Mouse (Mus musculus) intestine, embryonic 14.5 days (tissue): ENCODE data around the gene Radil. TPM values are rescaled to one million over a fixed set of nuclear protein-coding genes. Genes with fewer than 3 reads are reported as not detected.

ENCODE experiments used
- ATAC-seq: fragments of 200-750 bp; cut with Nextera tagmentation; replicated peaks from 2 replicates; pipeline ENCODE4 v1.8.0; 2017; ENCODE audit warnings: low read depth, moderate number of reproducible peaks, moderate TSS enrichment, moderate library complexity; ENCODE audit not compliant: low FRiP score, low TSS enrichment
- DNase-seq: peaks from one replicate; pipeline ENCODE4 v3.0.0-alpha.2; 2018; ENCODE audit warnings: low spot score
- H3K27ac ChIP-seq: fragments of 300-500 bp; sonication (generic); 2 replicates; pipeline ENCODE4 v1.5.1; 2014; ENCODE audit warnings: low read depth, mild to moderate bottlenecking, control low read depth
- H3K27me3 ChIP-seq: fragments of 300-500 bp; sonication (generic); replicated peaks from 2 replicates; pipeline ENCODE4 v1.6.1; 2014; ENCODE audit warnings: low read length, control low read depth; ENCODE audit not compliant: control insufficient read depth, insufficient read depth
- H3K36me3 ChIP-seq: fragments of 300-500 bp; sonication (generic); 2 replicates; pipeline ENCODE4 v1.6.1; 2014; ENCODE audit warnings: low read length, control low read depth; ENCODE audit not compliant: control insufficient read depth, insufficient read depth
- H3K4me1 ChIP-seq: fragments of 300-500 bp; sonication (generic); replicated peaks from 2 replicates; pipeline ENCODE4 v1.6.1; 2014; ENCODE audit warnings: low read length, control low read depth, mixed read lengths; ENCODE audit not compliant: control insufficient read depth, insufficient read depth
- H3K4me2 ChIP-seq: fragments of 300-500 bp; sonication (generic); 2 replicates; pipeline ENCODE4 v1.6.1; 2014; ENCODE audit warnings: low read length
- H3K4me3 ChIP-seq: fragments of 300-500 bp; sonication (generic); 2 replicates; pipeline ENCODE4 v1.5.1; 2014; ENCODE audit warnings: low read depth, low read length, control low read depth, mixed read lengths
- H3K9ac ChIP-seq: fragments of 300-500 bp; sonication (generic); 2 replicates; pipeline ENCODE4 v1.6.1; 2014; ENCODE audit warnings: mild to moderate bottlenecking, low read length
- H3K9me3 ChIP-seq: fragments of 300-500 bp; sonication (generic); 2 replicates; pipeline ENCODE4 v1.6.1; 2016; ENCODE audit warnings: low read length, control low read depth; ENCODE audit not compliant: control insufficient read depth
- WGBS: fragments of 180-500 bp; shearing (Covaris S2); extraction: QIAGEN DNeasy Blood & Tissue Kit; methylation state at CpG from one replicate; pipeline ENCODE4 v1.1.7; 2014; 5-methylcytosine and 5-hydroxymethylcytosine counted together
- polyA plus RNA-seq: library from polyadenylated mRNA; unstranded; fragments of >200 nt; fragmentation: Nextera tagmentation; extraction: Ambion mirVana; gene quantifications from 2 replicates; pipeline ENCODE4 v1.2.1, GENCODE M21; 2014

Radil gene
- polyA plus RNA-seq, 1 experiment from 2014 or later = 2.5 TPM

DNA sequence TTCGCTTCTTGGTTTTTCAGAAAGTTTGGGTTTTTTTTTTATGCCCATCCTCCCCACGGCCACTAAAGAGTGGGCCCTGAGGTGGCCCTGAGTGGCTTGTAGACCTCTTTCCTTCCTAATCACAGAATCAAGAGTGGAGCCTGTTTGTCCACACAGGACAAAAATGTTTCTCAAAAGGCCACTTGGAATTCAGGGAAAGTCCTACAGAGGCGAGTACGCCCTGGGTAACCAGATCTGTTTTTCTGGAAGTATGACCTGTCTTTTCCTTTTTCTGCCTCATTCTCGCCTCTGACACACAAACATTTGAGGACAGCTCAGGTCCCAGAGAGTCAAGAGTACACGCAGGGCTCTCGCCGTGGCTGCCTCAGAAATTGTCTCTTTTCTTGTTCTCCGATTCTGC lies 1.5 kb downstream of the Radil start:
- 0 out of 2 replicates have a peak overlapping the region, but pooled peaks have one; percentile 5 for H3K27ac ChIP-seq
- H3K4me1 ChIP-seq = peaks cover 12% of the 10 kb centered on the region
- H3K36me3 ChIP-seq = no peaks in the 10 kb centered on the region
- H3K9me3 ChIP-seq = no peaks in the 10 kb centered on the region
- WGBS = 48% methylated on average over 9 of the region's 9 CpGs
- DNase-seq = no peak
- H3K27me3 ChIP-seq = 0 out of 2 replicates have a peak, but pooled peaks cover 2% of the 10 kb centered on the region
- no peak overlapping the region for H3K9ac ChIP-seq
- ATAC-seq = no peak
- peak overlapping the region; percentile 49; the same call in 1 of the 2 replicates for H3K4me3 ChIP-seq
- peak overlapping the region; percentile 100; the same call in 1 of the 2 replicates for H3K4me2 ChIP-seq

DNA sequence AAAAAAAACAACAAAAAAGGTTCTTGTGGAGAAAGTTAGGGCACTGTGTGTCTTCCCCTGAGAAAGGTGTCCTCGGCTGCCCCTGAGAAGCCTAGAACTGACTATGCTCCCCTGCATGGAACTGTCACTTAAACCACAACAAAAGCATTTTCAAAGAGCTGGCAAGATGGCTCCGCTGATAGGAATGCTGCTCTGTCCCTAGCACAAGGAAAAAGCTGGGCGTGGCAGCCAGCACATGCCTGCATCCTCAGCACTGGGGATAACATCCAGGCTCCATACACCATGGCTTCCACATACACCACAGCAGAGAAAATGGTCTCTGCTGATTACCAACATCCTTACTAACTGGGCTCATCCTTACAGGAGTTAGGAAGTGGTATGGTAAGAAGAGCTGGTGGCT lies 3.8 kb downstream of the Radil start:
- WGBS = 85% methylated on average over 3 of the region's 3 CpGs
- Histone ChIP-seq H3K4me1 (peaks cover 12% of the 10 kb centered on the region), H3K4me2 (no peak overlapping the region), H3K9ac (no peak overlapping the region), H3K27ac (no peak overlapping the region), H3K27me3 (0 out of 2 replicates have a peak, but pooled peaks cover 2% of the 10 kb centered on the region), H3K36me3 (no peaks in the 10 kb centered on the region), H3K4me3 (no peak overlapping the region), H3K9me3 (no peaks in the 10 kb centered on the region)
- ATAC-seq (no peak), DNase-seq (no peak)

DNA sequence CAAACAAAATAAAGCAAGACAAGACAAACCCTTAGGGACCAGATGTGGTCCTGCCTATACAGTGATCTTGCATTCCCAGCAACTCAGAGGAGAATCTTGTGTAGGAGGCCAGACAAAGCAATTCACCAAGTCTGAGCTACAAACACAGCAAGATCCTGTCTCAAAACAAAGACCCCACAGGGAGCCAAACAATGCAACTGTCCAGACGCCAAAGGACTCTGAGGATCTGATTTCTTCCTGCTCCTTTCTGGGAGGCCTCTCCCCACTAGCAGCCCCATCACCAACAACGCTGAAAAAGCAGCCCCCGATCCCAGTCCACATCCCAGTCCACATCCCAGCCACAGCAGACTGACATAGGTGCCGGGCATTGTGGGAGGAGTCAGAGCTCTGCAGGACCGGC lies 4.6 kb downstream of the Radil start:
- H3K36me3 ChIP-seq = no peaks in the 10 kb centered on the region
- DNase-seq (no peak), ATAC-seq (no peak)
- H3K27me3 ChIP-seq = 0 out of 2 replicates have a peak, but pooled peaks cover 2% of the 10 kb centered on the region
- H3K4me1 ChIP-seq = peaks cover 12% of the 10 kb centered on the region
- no peak overlapping the region for H3K9ac ChIP-seq
- no peak overlapping the region for H3K27ac ChIP-seq
- H3K4me3 ChIP-seq = no peak overlapping the region
- WGBS = 25% methylated on average over 5 of the region's 5 CpGs
- H3K9me3 ChIP-seq = no peaks in the 10 kb centered on the region
- no peak overlapping the region for H3K4me2 ChIP-seq

DNA sequence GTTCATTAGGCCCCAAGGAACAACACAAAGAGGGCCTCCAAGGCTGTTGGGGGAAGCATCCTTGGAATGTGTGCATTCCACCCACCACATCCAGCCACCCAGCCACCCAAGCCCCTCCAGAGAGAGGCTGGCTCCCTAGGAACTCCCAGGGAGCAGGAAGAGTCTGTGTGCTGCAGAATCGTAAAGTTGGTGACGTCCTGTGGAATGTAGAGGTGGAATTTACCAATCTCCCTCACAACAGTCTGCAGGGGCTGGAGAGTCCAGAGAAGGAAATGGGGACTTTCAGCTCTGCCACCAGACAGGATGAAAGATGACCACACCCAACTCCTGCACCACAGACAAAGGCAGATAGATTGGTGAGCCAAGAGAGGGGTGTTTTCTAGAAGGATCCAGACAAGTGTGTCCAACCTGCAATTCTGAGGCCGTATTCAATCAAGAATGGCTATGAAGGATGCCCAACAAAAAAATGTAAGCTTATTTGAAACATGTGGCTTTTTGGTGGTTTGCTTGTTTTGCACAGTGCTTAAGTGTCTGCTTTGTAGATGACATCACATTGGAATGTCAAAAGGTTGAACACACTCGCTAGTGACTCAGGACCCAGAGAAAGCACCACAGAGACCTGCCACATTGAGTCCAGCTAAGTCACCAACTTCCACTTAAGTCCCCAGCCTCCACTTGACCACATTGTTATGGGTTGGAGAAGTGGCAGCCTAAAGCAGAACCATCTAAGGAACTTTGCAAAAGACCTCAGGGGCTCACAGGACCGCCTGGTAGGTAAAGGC lies 5.7 kb downstream of the Radil start:
- Histone ChIP-seq H3K27me3 (0 out of 2 replicates have a peak, but pooled peaks cover 2% of the 10 kb centered on the region), H3K27ac (no peak overlapping the region), H3K4me3 (no peak overlapping the region), H3K4me2 (no peak overlapping the region), H3K9ac (no peak overlapping the region), H3K36me3 (no peaks in the 10 kb centered on the region), H3K4me1 (peaks cover 11% of the 10 kb centered on the region), H3K9me3 (no peaks in the 10 kb centered on the region)
- DNase-seq (no peak), ATAC-seq (no peak)
- 55% methylated on average over 5 of the region's 5 CpGs for WGBS

DNA sequence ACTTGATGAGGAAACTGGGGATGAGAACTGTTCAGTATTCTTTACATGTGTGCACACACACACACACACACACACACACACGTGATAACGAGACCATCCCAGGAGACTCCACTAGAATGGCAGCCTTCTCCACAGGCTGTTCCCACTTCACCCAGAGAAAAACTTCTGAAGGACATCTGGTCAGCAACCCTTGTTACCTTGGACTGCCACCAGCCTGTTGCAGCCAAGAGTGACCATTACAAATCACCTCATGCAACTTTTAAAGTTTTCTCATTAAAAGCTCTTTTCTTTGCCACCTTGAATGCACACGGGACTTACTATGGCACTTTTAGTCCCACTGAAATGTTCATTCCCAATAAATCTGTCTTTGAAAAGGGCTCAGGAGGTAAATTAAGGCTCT lies 13.6 kb downstream of the Radil start:
- Histone ChIP-seq H3K27me3 (no peaks in the 10 kb centered on the region), H3K4me1 (no peaks in the 10 kb centered on the region), H3K9me3 (no peaks in the 10 kb centered on the region), H3K36me3 (no peaks in the 10 kb centered on the region), H3K27ac (no peak overlapping the region), H3K4me2 (no peak overlapping the region), H3K4me3 (no peak overlapping the region), H3K9ac (no peak overlapping the region)
- ATAC-seq = no peak
- DNase-seq = no peak
- 87% methylated on average over 3 of the region's 3 CpGs for WGBS

DNA sequence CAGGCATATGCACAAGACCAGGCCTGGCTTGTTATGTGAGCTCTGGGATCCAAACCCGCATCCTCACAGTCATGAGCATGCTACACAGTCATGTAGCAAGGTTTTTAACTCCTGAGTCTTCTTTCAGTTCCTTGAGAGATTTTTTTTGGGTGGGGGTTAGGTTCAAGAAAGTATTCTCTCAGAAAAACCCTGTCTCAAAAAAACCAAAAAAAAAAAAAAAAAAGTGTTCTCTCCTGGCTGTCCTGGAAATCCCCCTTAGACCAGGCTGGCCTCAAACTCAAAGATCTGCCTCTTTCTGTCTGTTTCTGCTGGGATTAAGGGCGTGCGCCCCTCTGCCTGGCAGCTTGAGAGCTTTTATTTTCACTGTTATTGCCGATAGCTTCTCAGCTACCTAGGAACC lies 15.5 kb downstream of the Radil start:
- H3K9me3 ChIP-seq = no peaks in the 10 kb centered on the region
- H3K27me3 ChIP-seq = 0 out of 2 replicates have a peak, but pooled peaks cover 6% of the 10 kb centered on the region
- H3K4me3 ChIP-seq = no peak overlapping the region
- 66% methylated on average over 4 of the region's 4 CpGs for WGBS
- H3K4me1 ChIP-seq = no peaks in the 10 kb centered on the region
- H3K27ac ChIP-seq = no peak overlapping the region
- DNase-seq = no peak
- no peak overlapping the region for H3K9ac ChIP-seq
- ATAC-seq = no peak
- H3K4me2 ChIP-seq = no peak overlapping the region
- H3K36me3 ChIP-seq = no peaks in the 10 kb centered on the region

DNA sequence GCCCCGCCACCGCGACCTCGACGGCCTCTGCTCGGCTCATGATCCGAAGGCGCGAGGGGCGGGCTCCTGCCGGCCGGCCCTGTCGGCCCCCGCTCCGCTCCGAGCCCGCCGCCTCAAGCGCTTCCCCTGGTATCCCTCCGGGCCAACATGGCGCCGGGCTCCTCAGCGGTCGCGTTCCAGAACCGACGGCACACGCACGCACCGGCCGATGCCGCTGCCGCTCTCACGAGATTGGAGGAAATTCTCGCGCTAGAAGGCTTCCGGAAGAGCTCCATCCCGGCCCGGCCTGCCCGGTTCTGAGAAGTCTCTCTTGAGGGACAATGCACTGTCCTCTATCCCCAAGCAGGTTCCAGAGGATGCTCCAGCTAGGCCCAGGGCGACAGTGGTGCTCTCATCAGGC lies 21.0 kb downstream of the Radil start, which contains the start of gene Papolb:
Papolb (minus strand) TSS at position 162 of the 400 bp plus-strand sequence.
- Histone ChIP-seq H3K9me3 (no peaks in the 10 kb centered on the region), H3K9ac (no peak within 1 kb of the TSS), H3K36me3 (no peaks in the 10 kb centered on the region), H3K4me3 (no peak within 1 kb of the TSS), H3K27me3 (0 out of 2 replicates have a peak, but pooled peaks cover 14% of the 10 kb centered on the region), H3K4me1 (0 out of 2 replicates have a peak, but pooled peaks cover 3% of the 10 kb centered on the region), H3K27ac (no peak within 1 kb of the TSS), H3K4me2 (peak within 1 kb of the TSS; percentile 31)
- DNase-seq = no peak
- 42% methylated on average over 41 of the region's 41 CpGs for WGBS
- ATAC-seq = no peak

DNA sequence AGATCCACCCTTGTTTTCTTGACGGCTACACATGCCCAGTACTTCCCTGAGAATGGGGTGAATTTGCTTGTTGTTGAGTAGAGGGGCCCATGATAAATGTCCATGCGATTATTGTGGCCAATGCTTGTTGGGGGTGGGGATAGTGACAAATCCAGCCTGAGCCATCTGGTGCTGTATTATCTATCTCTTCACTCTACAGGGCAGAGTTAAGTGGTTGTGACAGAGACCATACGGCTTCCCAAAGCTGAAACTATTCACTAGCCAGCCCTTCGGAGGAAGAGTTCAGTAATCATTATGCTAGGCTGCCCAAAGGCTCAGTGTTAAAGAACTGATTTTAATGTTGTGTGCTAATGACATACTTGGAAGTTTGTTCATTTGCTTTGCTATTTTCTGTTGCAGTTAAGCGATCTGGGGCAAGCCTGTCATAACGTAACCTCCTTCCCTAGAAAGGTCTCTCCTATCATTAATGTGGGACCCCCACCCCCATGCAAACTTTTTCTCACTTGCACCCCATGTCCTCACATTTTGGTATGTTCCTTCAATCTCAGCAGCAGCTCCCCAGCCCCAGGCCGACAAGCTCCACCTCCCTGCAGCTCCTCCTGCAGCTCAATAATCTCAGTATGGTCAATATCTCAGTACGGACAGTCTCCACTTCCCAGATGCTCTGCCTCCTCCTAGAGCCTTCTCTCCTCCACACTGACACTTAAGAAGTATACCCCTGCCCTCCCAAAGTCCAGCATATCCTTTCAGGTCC lies 26.0 kb downstream of the Radil start:
- Histone ChIP-seq H3K27ac (peak overlapping the region; percentile 73), H3K9ac (no peak overlapping the region), H3K27me3 (0 out of 2 replicates have a peak, but pooled peaks cover 5% of the 10 kb centered on the region), H3K9me3 (no peaks in the 10 kb centered on the region), H3K4me1 (peaks cover 3% of the 10 kb centered on the region; the same call in 1 of the 2 replicates), H3K4me2 (no peak overlapping the region), H3K36me3 (no peaks in the 10 kb centered on the region), H3K4me3 (no peak overlapping the region)
- no peak for DNase-seq
- 50% methylated on average over 8 of the region's 8 CpGs for WGBS
- ATAC-seq = no peak
